Mouse (Mus musculus): Measurements from ENCODE around the gene Hells. TPM values are rescaled to one million over a fixed set of nuclear protein-coding genes. Genes with fewer than 3 reads are reported as not detected.

The Hells gene
- polyA plus RNA-seq, 1 experiment from 2014 or later, result 56.6 TPM

Small RNA genes lying within 50 kb of the gene (microRNA-seq; reads per million reads assigned to microRNA genes)
- gene Gm23800 (ENCODE audit: borderline number of aligned reads), result not detected

Other genes starting within 250 kb of the Hells start
- gene Noc3l, start 111.7 kb upstream of the Hells start, polyA plus RNA-seq (2015; fragmentation: Nextera tagmentation; extraction: Ambion mirVana), result 5.6 and 6.5 TPM in 2 replicates
- 0.71 and 0.90 TPM in 2 replicates for gene Tbc1d12, start 94.3 kb upstream of the Hells start, polyA plus RNA-seq (2015; fragmentation: Nextera tagmentation; extraction: Ambion mirVana)
- gene Cyp2c55, start 76.1 kb downstream of the Hells start, polyA plus RNA-seq (2015; fragmentation: Nextera tagmentation; extraction: Ambion mirVana), result 0.07 TPM in 1 of 2 replicates, not detected in the other
- not detected in 2 replicates for gene Cyp2c65, start 130.1 kb downstream of the Hells start, polyA plus RNA-seq (2015; fragmentation: Nextera tagmentation; extraction: Ambion mirVana)
- gene Cyp2c66, start 183.0 kb downstream of the Hells start, polyA plus RNA-seq (2015; fragmentation: Nextera tagmentation; extraction: Ambion mirVana), result not detected in 2 replicates